Mouse (Mus musculus) inflammation-experienced regulatory T-cells, adult 6 months (primary cell): ENCODE data around the gene Ppp1r35. TPM values are rescaled to one million over a fixed set of nuclear protein-coding genes. Genes with fewer than 3 reads are reported as not detected.

Experiments
- ATAC-seq: one replicate; pipeline ENCODE4 v1.8.0; 2017
- polyA plus RNA-seq, 3 experiments: library from polyadenylated mRNA; unstranded; fragments of 100-300 nt; shearing (Covaris generic); gene quantifications; one replicate each; pipeline ENCODE4 v1.2.1; 2017

Ppp1r35 gene
- polyA plus RNA-seq, 3 experiments from 2014 or later, result 6.0 to 10.9 (median 6.5) TPM

GRCm38 (mm10) chr5:137783901-137784540 is 5.4 kb downstream of the Ppp1r35 start:
- no peak for ATAC-seq

- no peak for ATAC-seq
These were observed 5.9 kb downstream of the Ppp1r35 start for GRCm38 (mm10) chr5:137784546-137784945.

GRCm38 (mm10) chr5:137785164-137786031 is 6.7 kb downstream of the Ppp1r35 start:
- peak; percentile 1 for ATAC-seq

- ATAC-seq, result peak; percentile 73
These were observed 7.7 kb downstream of the Ppp1r35 start for GRCm38 (mm10) chr5:137786109-137786942.

- ATAC-seq, result peak; percentile 66
These were observed 8.7 kb downstream of the Ppp1r35 start, which contains the start of the genes Mepce and Zcwpw1 for GRCm38 (mm10) chr5:137787151-137787928. TSS of gene Mepce (minus strand) at chr5:137787655. TSS of gene Zcwpw1 (plus strand) at chr5:137787798.

- ATAC-seq, result no peak
These were observed 9.5 kb downstream of the Ppp1r35 start for GRCm38 (mm10) chr5:137788171-137788570.

GRCm38 (mm10) chr5:137788946-137789531 is 10.4 kb downstream of the Ppp1r35 start:
- no peak for ATAC-seq

- no peak for ATAC-seq
These were observed 12.9 kb downstream of the Ppp1r35 start for GRCm38 (mm10) chr5:137791553-137791952.

GRCm38 (mm10) chr5:137796606-137797005 is 18.0 kb downstream of the Ppp1r35 start:
- ATAC-seq, result no peak

GRCm38 (mm10) chr5:137800917-137801316 is 22.3 kb downstream of the Ppp1r35 start:
- no peak for ATAC-seq

GRCm38 (mm10) chr5:137806158-137806557 is 27.5 kb downstream of the Ppp1r35 start:
- no peak for ATAC-seq

GRCm38 (mm10) chr5:137808316-137808715 is 29.7 kb downstream of the Ppp1r35 start:
- ATAC-seq, result no peak

GRCm38 (mm10) chr5:137817466-137818222 is 39.0 kb downstream of the Ppp1r35 start:
- ATAC-seq, result no peak

GRCm38 (mm10) chr5:137822126-137822525 is 43.5 kb downstream of the Ppp1r35 start:
- ATAC-seq, result no peak

- no peak for ATAC-seq
These were observed 44.0 kb downstream of the Ppp1r35 start for GRCm38 (mm10) chr5:137822602-137823001.

GRCm38 (mm10) chr5:137823455-137824045 is 44.9 kb downstream of the Ppp1r35 start:
- ATAC-seq, result no peak

GRCm38 (mm10) chr5:137825030-137825429 is 46.4 kb downstream of the Ppp1r35 start:
- no peak for ATAC-seq

- ATAC-seq, result no peak
These were observed 47.3 kb downstream of the Ppp1r35 start for GRCm38 (mm10) chr5:137825971-137826370.

GRCm38 (mm10) chr5:137826421-137826820 is 47.8 kb downstream of the Ppp1r35 start:
- ATAC-seq, result no peak

GRCm38 (mm10) chr5:137828694-137829093 is 50.0 kb downstream of the Ppp1r35 start:
- ATAC-seq, result no peak
